Mouse (Mus musculus) bone marrow macrophage, adult 2 months (primary cell): ENCODE results near the gene Pcca.

Experiments used
- CTCF ChIP-seq: IDR thresholded peaks from 2 replicates; pipeline ENCODE4 v1.5.1; 2012; ENCODE audit warnings: low read depth, mild to moderate bottlenecking, low read length, moderate library complexity
- POLR2A ChIP-seq: IDR thresholded peaks from 2 replicates; pipeline ENCODE4 v1.6.1; 2012; ENCODE audit warnings: mild to moderate bottlenecking, low read depth, low read length, borderline replicate concordance

DNA sequence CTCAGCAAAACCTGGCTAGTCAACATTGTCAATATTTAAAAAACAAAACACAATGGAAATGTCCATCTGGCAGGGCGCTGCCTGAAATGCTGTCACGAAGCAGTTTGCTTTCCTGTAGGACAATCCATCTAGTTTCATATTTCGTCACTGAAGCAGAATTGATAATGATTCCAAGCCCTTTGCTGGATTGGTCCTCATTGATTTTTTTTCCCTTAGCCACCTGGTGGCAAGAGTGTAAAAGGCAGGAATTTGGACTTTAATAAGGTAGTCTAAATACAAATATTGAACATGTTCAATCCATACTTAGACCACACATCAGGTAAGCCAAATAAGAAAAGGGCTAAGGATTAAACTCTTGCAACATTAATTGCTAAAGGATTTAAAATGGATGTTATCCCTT is 367.1 kb downstream of the Pcca start:
- TF ChIP-seq CTCF: no peak
- no peak for TF ChIP-seq POLR2A
